Mouse (Mus musculus) CH12.LX (cell line): ENCODE data around the gene Ube2f.

Source experiments
- CTCF ChIP-seq, 2 experiments: IDR thresholded peaks in 1 of 2; conservative IDR thresholded peaks in 1 of 2; 2 replicates each; pipeline ENCODE4 v1.5.1; 2011 to 2012; ENCODE audit warnings: low read depth in 2 of 2, low read length in 2 of 2, improper control_type of control experiment in 1 of 2, inconsistent platforms in 1 of 2, mild to moderate bottlenecking in 1 of 2, moderate library complexity in 1 of 2
- MYC ChIP-seq: IDR thresholded peaks from 2 replicates; pipeline ENCODE4 v1.6.1; 2011; ENCODE audit warnings: low read depth, mild to moderate bottlenecking, improper control_type of control experiment, low read length
- USF1 ChIP-seq: IDR thresholded peaks from 2 replicates; pipeline ENCODE4 v1.6.1; 2014; ENCODE audit warnings: low read depth, mild to moderate bottlenecking, inconsistent platforms, low read length, improper control_type of control experiment

- TF ChIP-seq CTCF (conservative IDR thresholded peaks at IDR 0.05 in 1 of 2, IDR thresholded peaks at IDR 0.05 in 1 of 2; ENCODE audit: low read depth in 2 of 2, low read length in 2 of 2) (no peak), USF1 (no peak), MYC (no peak)
Observed at GRCm38 (mm10) chr1:91211591-91212008, 38.5 kb upstream of the Ube2f start.
